Mouse (Mus musculus): ENCODE results near the gene Dnmt3a. TPM values are rescaled to one million over a fixed set of nuclear protein-coding genes. Genes with fewer than 3 reads are reported as not detected.

The Dnmt3a gene
- total and polyA plus RNA-seq, 2 experiments from 2014 or later = 31.7 to 76.0 TPM

- Histone ChIP-seq H3K9me3 (replicated peaks; ENCODE audit: control insufficient read depth, low read length) (no peaks in the 10 kb centered on the region), H3K36me3 (replicated peaks; ENCODE audit: control insufficient read depth, insufficient read depth, low read length) (peaks cover 40% of the 10 kb centered on the region), H3K4me3 (ENCODE audit: low read depth, low read length) (no peak overlapping the region), H3K27ac (ENCODE audit: low read depth) (peak overlapping the region; percentile 47), H3K4me2 (ENCODE audit: low read depth, low read length) (no peak overlapping the region), H3K4me1 (ENCODE audit: control insufficient read depth, insufficient read depth) (peaks cover 13% of the 10 kb centered on the region; the same call in 1 of the 2 replicates), H3K27me3 (ENCODE audit: control insufficient read depth, insufficient read depth, low read length) (no peaks in the 10 kb centered on the region), H3K9ac (replicated peaks; ENCODE audit: low read depth, low read length) (no peak overlapping the region)
- no peak for TF ChIP-seq CTCF (IDR thresholded peaks at IDR 0.05; ENCODE audit: low read depth)
- no peak for TF ChIP-seq EP300 (IDR thresholded peaks at IDR 0.05; ENCODE audit: low read depth)
- WGBS = 44% methylated on average over 5 of the region's 5 CpGs
- ATAC-seq (ENCODE audit: insufficient read depth, low read depth) = peak; percentile 45; the same call in 1 of the 2 replicates
- DNase-seq (ENCODE audit: low spot score) = no peak
These were observed 38.5 kb downstream of the Dnmt3a start for GRCm38 (mm10) chr12:3844335-3844734.

- no peak for ATAC-seq (ENCODE audit: insufficient read depth, low read depth)
- H3K27ac ChIP-seq (ENCODE audit: low read depth) = no peak overlapping the region
- H3K4me3 ChIP-seq (ENCODE audit: low read depth, low read length) = no peak overlapping the region
- TF ChIP-seq EP300 (IDR thresholded peaks at IDR 0.05; ENCODE audit: low read depth) (no peak), CTCF (IDR thresholded peaks at IDR 0.05; ENCODE audit: low read depth) (no peak)
- no peaks in the 10 kb centered on the region for H3K9me3 ChIP-seq (replicated peaks; ENCODE audit: control insufficient read depth, low read length)
- no peak overlapping the region for H3K9ac ChIP-seq (replicated peaks; ENCODE audit: low read depth, low read length)
- WGBS = 92% methylated on average over 13 of the region's 13 CpGs
- 0 out of 2 replicates have a peak, but pooled peaks cover 3% of the 10 kb centered on the region for H3K4me1 ChIP-seq (ENCODE audit: control insufficient read depth, insufficient read depth)
- H3K36me3 ChIP-seq (replicated peaks; ENCODE audit: control insufficient read depth, insufficient read depth, low read length) = peaks cover 39% of the 10 kb centered on the region
- no peak overlapping the region for H3K4me2 ChIP-seq (ENCODE audit: low read depth, low read length)
- no peaks in the 10 kb centered on the region for H3K27me3 ChIP-seq (ENCODE audit: control insufficient read depth, insufficient read depth, low read length)
- no peak for DNase-seq (ENCODE audit: low spot score)
These were observed 43.7 kb downstream of the Dnmt3a start for GRCm38 (mm10) chr12:3849481-3849880.

- H3K4me2 ChIP-seq (ENCODE audit: low read depth, low read length) = no peak overlapping the region
- no peaks in the 10 kb centered on the region for H3K9me3 ChIP-seq (replicated peaks; ENCODE audit: control insufficient read depth, low read length)
- 52% methylated on average over 5 of the region's 5 CpGs for WGBS
- no peak overlapping the region for H3K9ac ChIP-seq (replicated peaks; ENCODE audit: low read depth, low read length)
- H3K36me3 ChIP-seq (replicated peaks; ENCODE audit: control insufficient read depth, insufficient read depth, low read length) = peaks cover 39% of the 10 kb centered on the region
- ATAC-seq (ENCODE audit: insufficient read depth, low read depth) (no peak), DNase-seq (ENCODE audit: low spot score) (no peak)
- TF ChIP-seq EP300 (IDR thresholded peaks at IDR 0.05; ENCODE audit: low read depth) (no peak), CTCF (IDR thresholded peaks at IDR 0.05; ENCODE audit: low read depth) (no peak)
- H3K27me3 ChIP-seq (ENCODE audit: control insufficient read depth, insufficient read depth, low read length) = no peaks in the 10 kb centered on the region
- peaks cover 7% of the 10 kb centered on the region for H3K4me1 ChIP-seq (ENCODE audit: control insufficient read depth, insufficient read depth)
- no peak overlapping the region for H3K4me3 ChIP-seq (ENCODE audit: low read depth, low read length)
- no peak overlapping the region for H3K27ac ChIP-seq (ENCODE audit: low read depth)
These were observed 44.4 kb downstream of the Dnmt3a start for GRCm38 (mm10) chr12:3850165-3850564.

- 63% methylated on average over 6 of the region's 6 CpGs for WGBS
- Histone ChIP-seq H3K9me3 (replicated peaks; ENCODE audit: control insufficient read depth, low read length) (no peaks in the 10 kb centered on the region), H3K9ac (replicated peaks; ENCODE audit: low read depth, low read length) (no peak overlapping the region), H3K27me3 (ENCODE audit: control insufficient read depth, insufficient read depth, low read length) (no peaks in the 10 kb centered on the region), H3K4me2 (ENCODE audit: low read depth, low read length) (no peak overlapping the region), H3K4me1 (ENCODE audit: control insufficient read depth, insufficient read depth) (peaks cover 13% of the 10 kb centered on the region), H3K27ac (ENCODE audit: low read depth) (no peak overlapping the region), H3K4me3 (ENCODE audit: low read depth, low read length) (no peak overlapping the region), H3K36me3 (replicated peaks; ENCODE audit: control insufficient read depth, insufficient read depth, low read length) (peaks cover 34% of the 10 kb centered on the region)
- TF ChIP-seq CTCF (IDR thresholded peaks at IDR 0.05; ENCODE audit: low read depth) (no peak), EP300 (IDR thresholded peaks at IDR 0.05; ENCODE audit: low read depth) (no peak)
- ATAC-seq (ENCODE audit: insufficient read depth, low read depth) (no peak), DNase-seq (ENCODE audit: low spot score) (no peak)
These were observed 44.9 kb downstream of the Dnmt3a start for GRCm38 (mm10) chr12:3850731-3851130.

GRCm38 (mm10) chr12:3851179-3851578 lies 45.4 kb downstream of the Dnmt3a start:
- no peak overlapping the region for H3K27ac ChIP-seq (ENCODE audit: low read depth)
- peaks cover 18% of the 10 kb centered on the region for H3K4me1 ChIP-seq (ENCODE audit: control insufficient read depth, insufficient read depth)
- H3K9ac ChIP-seq (replicated peaks; ENCODE audit: low read depth, low read length) = no peak overlapping the region
- H3K9me3 ChIP-seq (replicated peaks; ENCODE audit: control insufficient read depth, low read length) = no peaks in the 10 kb centered on the region
- peaks cover 31% of the 10 kb centered on the region for H3K36me3 ChIP-seq (replicated peaks; ENCODE audit: control insufficient read depth, insufficient read depth, low read length)
- DNase-seq (ENCODE audit: low spot score) (no peak), ATAC-seq (ENCODE audit: insufficient read depth, low read depth) (no peak)
- 96% methylated on average over 4 of the region's 4 CpGs for WGBS
- TF ChIP-seq CTCF (IDR thresholded peaks at IDR 0.05; ENCODE audit: low read depth) (no peak), EP300 (IDR thresholded peaks at IDR 0.05; ENCODE audit: low read depth) (no peak)
- H3K27me3 ChIP-seq (ENCODE audit: control insufficient read depth, insufficient read depth, low read length) = no peaks in the 10 kb centered on the region
- no peak overlapping the region for H3K4me3 ChIP-seq (ENCODE audit: low read depth, low read length)
- H3K4me2 ChIP-seq (ENCODE audit: low read depth, low read length) = no peak overlapping the region

- Histone ChIP-seq H3K4me1 (ENCODE audit: control insufficient read depth, insufficient read depth) (peaks cover 31% of the 10 kb centered on the region), H3K36me3 (replicated peaks; ENCODE audit: control insufficient read depth, insufficient read depth, low read length) (peaks cover 31% of the 10 kb centered on the region), H3K27me3 (ENCODE audit: control insufficient read depth, insufficient read depth, low read length) (no peaks in the 10 kb centered on the region), H3K27ac (ENCODE audit: low read depth) (no peak overlapping the region), H3K9ac (replicated peaks; ENCODE audit: low read depth, low read length) (no peak overlapping the region), H3K4me3 (ENCODE audit: low read depth, low read length) (no peak overlapping the region), H3K9me3 (replicated peaks; ENCODE audit: control insufficient read depth, low read length) (no peaks in the 10 kb centered on the region), H3K4me2 (ENCODE audit: low read depth, low read length) (no peak overlapping the region)
- TF ChIP-seq EP300 (IDR thresholded peaks at IDR 0.05; ENCODE audit: low read depth) (no peak), CTCF (IDR thresholded peaks at IDR 0.05; ENCODE audit: low read depth) (0 out of 2 replicates have a peak, but pooled peaks have one; percentile 22)
- ATAC-seq (ENCODE audit: insufficient read depth, low read depth) (no peak), DNase-seq (ENCODE audit: low spot score) (no peak)
- WGBS = 56% methylated on average over 5 of the region's 5 CpGs
These were observed 46.7 kb downstream of the Dnmt3a start for GRCm38 (mm10) chr12:3852521-3852920.
